Mouse (Mus musculus) forebrain, embryonic 11.5 days (tissue): ENCODE data around the gene Tcp11l1. TPM values are rescaled to one million over a fixed set of nuclear protein-coding genes. Genes with fewer than 3 reads are reported as not detected.

ENCODE experiments used
- ATAC-seq: fragments of 200-750 bp; cut with Nextera tagmentation; replicated peaks from 2 replicates; pipeline ENCODE4 v1.8.0; 2017; ENCODE audit warnings: moderate TSS enrichment; ENCODE audit not compliant: low FRiP score
- DNase-seq: peaks from one replicate; pipeline ENCODE4 v3.0.0-alpha.2; 2017; ENCODE audit warnings: low spot score
- H3K27ac ChIP-seq: fragments of 300-500 bp; sonication (generic); 2 replicates; pipeline ENCODE4 v1.5.1; 2014; ENCODE audit warnings: low read depth, low read length
- H3K27me3 ChIP-seq: fragments of 300-500 bp; sonication (generic); 2 replicates; pipeline ENCODE4 v1.6.1; 2014; ENCODE audit warnings: mild to moderate bottlenecking, low read length, mixed read lengths; ENCODE audit not compliant: control insufficient read depth, insufficient read depth
- H3K36me3 ChIP-seq: fragments of 300-500 bp; sonication (generic); 2 replicates; pipeline ENCODE4 v1.6.1; 2014; ENCODE audit warnings: mild to moderate bottlenecking, low read length, moderate library complexity, mixed read lengths; ENCODE audit not compliant: control insufficient read depth, insufficient read depth
- H3K4me1 ChIP-seq: fragments of 300-500 bp; sonication (generic); replicated peaks from 2 replicates; pipeline ENCODE4 v1.6.1; 2014; ENCODE audit warnings: low read length, mixed read lengths; ENCODE audit not compliant: control insufficient read depth, insufficient read depth
- H3K4me2 ChIP-seq: fragments of 300-500 bp; sonication (generic); 2 replicates; pipeline ENCODE4 v1.6.1; 2014; ENCODE audit warnings: low read depth, mild to moderate bottlenecking, low read length, moderate library complexity, mixed read lengths; ENCODE audit not compliant: severe bottlenecking
- H3K4me3 ChIP-seq: fragments of 300-500 bp; sonication (generic); 2 replicates; pipeline ENCODE4 v1.5.1; 2014; ENCODE audit warnings: low read depth, low read length
- H3K9ac ChIP-seq: fragments of 300-500 bp; sonication (generic); 2 replicates; pipeline ENCODE4 v1.6.1; 2014; ENCODE audit warnings: low read length
- H3K9me3 ChIP-seq: fragments of 300-500 bp; sonication (generic); 2 replicates; pipeline ENCODE4 v1.6.1; 2016; ENCODE audit warnings: low read length, mixed read lengths; ENCODE audit not compliant: control insufficient read depth
- WGBS: fragments of 180-500 bp; shearing (Covaris S2); extraction: QIAGEN DNeasy Blood & Tissue Kit; methylation state at CpG from one replicate; pipeline ENCODE4 v1.1.7; 2014; 5-methylcytosine and 5-hydroxymethylcytosine counted together
- polyA plus RNA-seq: library from polyadenylated mRNA; unstranded; fragments of >200 nt; fragmentation: Nextera tagmentation; extraction: Ambion mirVana; gene quantifications from 2 replicates; pipeline ENCODE4 v1.2.1, GENCODE M21; 2014

Tcp11l1 gene
- polyA plus RNA-seq, 1 experiment from 2014 or later: 64.9 TPM

- no peak overlapping the region for H3K4me3 ChIP-seq
- no peak for ATAC-seq
These were observed 8.8 kb downstream of the Tcp11l1 start for GRCm38 (mm10) chr2:104703158-104703557.

DNA sequence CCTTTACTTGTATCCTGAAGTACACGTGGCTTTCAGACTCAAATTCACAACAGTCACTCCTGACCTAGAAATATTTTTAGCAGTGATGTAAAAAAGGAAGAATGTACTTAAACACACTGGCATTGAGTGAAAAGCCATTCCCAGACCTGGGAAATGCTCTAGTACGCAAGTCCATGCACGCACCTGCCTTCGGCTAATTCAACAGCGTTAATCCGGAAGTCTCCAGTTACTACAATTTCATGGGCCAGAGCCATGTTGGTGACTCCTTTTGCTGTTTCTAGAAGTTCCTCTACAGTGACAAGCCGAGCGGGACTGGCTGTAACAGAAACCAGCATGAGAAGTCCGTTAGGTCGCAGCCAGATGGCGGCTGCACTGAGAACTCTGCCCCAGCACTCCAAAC is 12.3 kb downstream of the Tcp11l1 start:
- H3K4me1 ChIP-seq: no peaks in the 10 kb centered on the region

More at GRCm38 (mm10) chr2:104703158-104703557, 8.8 kb downstream of the Tcp11l1 start:
- H3K27me3 ChIP-seq: no peaks in the 10 kb centered on the region
- no peak for DNase-seq
- no peak overlapping the region for H3K27ac ChIP-seq
- WGBS: 68% methylated on average over 3 of the region's 3 CpGs
- H3K9me3 ChIP-seq: no peaks in the 10 kb centered on the region
- H3K4me1 ChIP-seq: peaks cover 3% of the 10 kb centered on the region; the same call in 1 of the 2 replicates
- no peak overlapping the region for H3K4me2 ChIP-seq
- no peak overlapping the region for H3K9ac ChIP-seq
- H3K36me3 ChIP-seq: no peaks in the 10 kb centered on the region; the same call in 1 of the 2 replicates

GRCm38 (mm10) chr2:104692551-104692950 is 19.4 kb downstream of the Tcp11l1 start:
- Histone ChIP-seq H3K4me3 (no peak overlapping the region), H3K27ac (no peak overlapping the region), H3K9me3 (no peaks in the 10 kb centered on the region), H3K9ac (no peak overlapping the region), H3K4me2 (no peak overlapping the region), H3K27me3 (no peaks in the 10 kb centered on the region), H3K4me1 (no peaks in the 10 kb centered on the region), H3K36me3 (no peaks in the 10 kb centered on the region)
- WGBS: 81% methylated on average over 2 of the region's 2 CpGs
- ATAC-seq (no peak), DNase-seq (peak; percentile 22)

More for the DNA sequence above, 12.3 kb downstream of the Tcp11l1 start:
- Histone ChIP-seq H3K4me3 (no peak overlapping the region), H3K27ac (no peak overlapping the region), H3K4me2 (no peak overlapping the region), H3K9me3 (no peaks in the 10 kb centered on the region), H3K36me3 (no peaks in the 10 kb centered on the region), H3K9ac (no peak overlapping the region), H3K27me3 (no peaks in the 10 kb centered on the region)
- WGBS: 90% methylated on average over 11 of the region's 11 CpGs
- no peak for DNase-seq
- ATAC-seq: no peak

DNA sequence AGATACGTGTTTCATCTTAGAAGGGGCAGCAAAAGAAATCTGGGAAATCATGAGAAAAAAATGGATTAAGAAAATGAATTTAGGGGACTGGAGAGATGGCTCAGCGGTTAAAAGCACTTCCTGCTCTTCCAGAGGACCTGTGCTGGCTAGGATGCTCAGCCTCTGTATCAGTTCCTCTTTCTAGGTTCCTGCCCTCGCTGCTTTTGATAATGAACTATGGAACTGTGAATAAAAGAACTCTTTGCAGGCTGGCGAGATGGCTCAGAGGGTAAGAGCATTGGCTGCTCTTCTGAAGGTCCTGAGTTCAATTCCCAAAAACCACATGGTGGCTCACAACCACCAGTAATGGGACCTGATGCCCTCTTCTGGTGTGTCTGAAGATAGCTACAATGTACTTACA is 21.2 kb downstream of the Tcp11l1 start:
- ATAC-seq (no peak), DNase-seq (no peak)
- no peaks in the 10 kb centered on the region for H3K4me1 ChIP-seq
- H3K9ac ChIP-seq: no peak overlapping the region
- H3K27ac ChIP-seq: no peak overlapping the region
- H3K9me3 ChIP-seq: no peaks in the 10 kb centered on the region
- H3K4me2 ChIP-seq: no peak overlapping the region
- H3K4me3 ChIP-seq: no peak overlapping the region
- H3K36me3 ChIP-seq: no peaks in the 10 kb centered on the region
- 79% methylated on average over 4 of the region's 4 CpGs for WGBS
- H3K27me3 ChIP-seq: no peaks in the 10 kb centered on the region

- Histone ChIP-seq H3K4me2 (no peak overlapping the region), H3K36me3 (no peaks in the 10 kb centered on the region), H3K4me1 (no peaks in the 10 kb centered on the region), H3K27me3 (no peaks in the 10 kb centered on the region), H3K9ac (no peak overlapping the region), H3K4me3 (no peak overlapping the region), H3K27ac (no peak overlapping the region), H3K9me3 (no peaks in the 10 kb centered on the region)
- WGBS: 86% methylated on average over 8 of the region's 8 CpGs
- ATAC-seq (no peak), DNase-seq (peak; percentile 32)
These were observed 23.2 kb downstream of the Tcp11l1 start for GRCm38 (mm10) chr2:104688724-104689123.

GRCm38 (mm10) chr2:104688321-104688720 is 23.6 kb downstream of the Tcp11l1 start:
- Histone ChIP-seq H3K27me3 (no peaks in the 10 kb centered on the region), H3K9ac (no peak overlapping the region), H3K36me3 (no peaks in the 10 kb centered on the region), H3K27ac (no peak overlapping the region), H3K4me3 (no peak overlapping the region), H3K4me2 (no peak overlapping the region), H3K9me3 (no peaks in the 10 kb centered on the region), H3K4me1 (no peaks in the 10 kb centered on the region)
- DNase-seq (peak; percentile 25), ATAC-seq (no peak)
- WGBS: 84% methylated on average over 3 of the region's 3 CpGs

DNA sequence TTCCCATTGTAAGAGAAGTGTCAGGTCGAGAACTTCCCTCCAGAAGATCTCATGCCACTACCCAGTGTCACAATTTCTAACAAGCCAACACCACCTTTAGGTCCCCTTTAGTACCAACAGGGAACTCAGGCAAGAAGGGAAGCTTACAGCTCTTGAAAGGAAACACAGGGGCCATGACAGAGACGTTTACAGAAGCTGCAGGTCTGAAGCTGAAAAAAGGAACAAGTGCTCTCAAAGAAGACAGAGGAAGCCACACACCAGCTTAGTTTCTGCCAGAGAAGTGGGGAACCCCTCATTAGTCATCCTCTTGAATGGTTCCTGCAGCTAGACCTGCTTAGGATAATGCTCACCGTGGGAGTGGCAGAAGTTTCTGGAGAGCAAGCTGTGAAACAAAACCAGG is 24.7 kb downstream of the Tcp11l1 start:
- WGBS: 62% methylated on average over 3 of the region's 3 CpGs
- Histone ChIP-seq H3K4me2 (no peak overlapping the region), H3K4me3 (no peak overlapping the region), H3K27ac (no peak overlapping the region), H3K9me3 (no peaks in the 10 kb centered on the region), H3K4me1 (no peaks in the 10 kb centered on the region), H3K36me3 (no peaks in the 10 kb centered on the region), H3K27me3 (no peaks in the 10 kb centered on the region), H3K9ac (no peak overlapping the region)
- ATAC-seq (no peak), DNase-seq (peak; percentile 24)

DNA sequence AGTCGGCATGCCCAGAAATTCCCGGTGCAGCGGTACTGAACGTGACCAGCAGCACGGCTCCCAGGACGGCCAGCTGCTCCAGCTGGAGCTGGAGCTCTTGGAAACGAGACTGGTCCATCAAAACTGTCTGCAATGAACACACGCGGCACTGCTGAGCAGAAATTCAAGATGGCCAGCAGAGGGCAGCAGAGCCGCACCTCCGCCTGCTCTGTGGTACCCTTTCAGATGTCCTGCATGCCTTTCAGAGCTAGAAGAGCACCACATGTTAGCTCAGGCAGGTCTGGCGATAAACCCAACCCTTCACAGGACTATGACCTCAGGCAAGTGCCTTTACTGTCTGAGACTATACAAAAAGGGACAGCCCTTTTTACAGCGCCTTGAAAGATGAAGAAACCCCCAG is 26.6 kb downstream of the Tcp11l1 start:
- WGBS: 9% methylated on average over 13 of the region's 13 CpGs
- DNase-seq: peak; percentile 92
- no peak overlapping the region for H3K4me3 ChIP-seq
- peak; percentile 92 for ATAC-seq
- H3K9me3 ChIP-seq: no peaks in the 10 kb centered on the region
- H3K36me3 ChIP-seq: no peaks in the 10 kb centered on the region; the same call in 1 of the 2 replicates
- H3K4me1 ChIP-seq: no peaks in the 10 kb centered on the region
- H3K4me2 ChIP-seq: no peak overlapping the region
- no peaks in the 10 kb centered on the region for H3K27me3 ChIP-seq
- no peak overlapping the region for H3K27ac ChIP-seq
- H3K9ac ChIP-seq: no peak overlapping the region

DNA sequence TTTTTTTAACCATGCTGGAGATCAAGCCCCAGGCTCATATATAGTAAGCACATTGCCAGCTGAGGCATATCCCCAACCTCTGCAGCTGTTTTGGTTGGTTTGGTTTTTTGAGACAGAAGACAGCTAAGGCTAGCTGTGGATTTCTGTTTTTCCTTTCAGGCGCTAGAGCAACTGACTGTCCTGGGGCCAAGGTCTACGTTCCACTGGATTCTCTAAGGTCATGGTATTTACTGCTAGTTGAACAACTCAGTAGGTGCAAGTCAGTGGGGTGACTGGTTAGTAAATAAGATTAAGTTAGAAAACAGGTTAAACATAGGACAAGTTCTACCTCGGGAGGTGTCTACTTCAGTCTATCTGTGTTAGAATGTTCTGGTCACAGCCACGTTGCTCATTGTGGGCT is 27.2 kb downstream of the Tcp11l1 start:
- 88% methylated on average over 4 of the region's 4 CpGs for WGBS
- H3K27me3 ChIP-seq: no peaks in the 10 kb centered on the region
- ATAC-seq: no peak
- H3K36me3 ChIP-seq: no peaks in the 10 kb centered on the region; the same call in 1 of the 2 replicates
- H3K4me2 ChIP-seq: no peak overlapping the region
- no peak overlapping the region for H3K9ac ChIP-seq
- H3K27ac ChIP-seq: no peak overlapping the region
- H3K9me3 ChIP-seq: no peaks in the 10 kb centered on the region
- DNase-seq: no peak
- no peak overlapping the region for H3K4me3 ChIP-seq
- no peaks in the 10 kb centered on the region for H3K4me1 ChIP-seq
